Mouse (Mus musculus) testis, adult 2 months (tissue): ENCODE data around the gene Itpr2.

Experiments used
- CTCF ChIP-seq: fragments of 200-500 bp; IDR thresholded peaks from 2 replicates; pipeline ENCODE4 v1.5.1; 2012; ENCODE audit warnings: low read depth, mild to moderate bottlenecking, inconsistent platforms, low read length, moderate library complexity; ENCODE audit not compliant: control insufficient read depth, insufficient read depth, insufficient replicate concordance
- POLR2A ChIP-seq: fragments of 200-500 bp; IDR thresholded peaks from 2 replicates; pipeline ENCODE4 v1.6.1; 2012; ENCODE audit warnings: low read depth, mild to moderate bottlenecking, inconsistent platforms, low read length, moderate library complexity; ENCODE audit not compliant: control insufficient read depth

GRCm38 (mm10) chr6:146439826-146440225 lies 62.2 kb downstream of the Itpr2 start:
- TF ChIP-seq CTCF (no peak), POLR2A (no peak)
